Mouse (Mus musculus) limb, embryonic 14.5 days (tissue): ENCODE data around the gene Hnrnpu. TPM values are rescaled to one million over a fixed set of nuclear protein-coding genes. Genes with fewer than 3 reads are reported as not detected.
"Not testable (repeated sequence)": the region's sequence is repeated elsewhere in the genome, so short reads cannot be mapped to it uniquely, and the experiment has no call there.

Experiments used
- ATAC-seq: fragments of 200-750 bp; cut with Nextera tagmentation; 2 replicates; pipeline ENCODE4 v1.8.0; 2017; ENCODE audit warnings: low read depth, moderate number of reproducible peaks, moderate TSS enrichment; ENCODE audit not compliant: low FRiP score
- DNase-seq: peaks from one replicate; pipeline ENCODE4 v3.0.0-alpha.2; 2015; ENCODE audit warnings: low spot score
- H3K27ac ChIP-seq: fragments of 300-500 bp; sonication (generic); replicated peaks from 2 replicates; pipeline ENCODE4 v1.5.1; 2014; ENCODE audit warnings: low read depth, mild to moderate bottlenecking, low read length, moderate library complexity, mixed read lengths
- H3K27me3 ChIP-seq: fragments of 300-500 bp; sonication (generic); 2 replicates; pipeline ENCODE4 v1.6.1; 2014; ENCODE audit warnings: low read length, mixed read lengths; ENCODE audit not compliant: control insufficient read depth, insufficient read depth
- H3K36me3 ChIP-seq: fragments of 300-500 bp; sonication (generic); 2 replicates; pipeline ENCODE4 v1.6.1; 2014; ENCODE audit warnings: mild to moderate bottlenecking, low read length, moderate library complexity, mixed read lengths; ENCODE audit not compliant: control insufficient read depth, insufficient read depth
- H3K4me1 ChIP-seq: fragments of 300-500 bp; sonication (generic); 2 replicates; pipeline ENCODE4 v1.6.1; 2014; ENCODE audit warnings: antibody characterized with exemption, low read length, mixed read lengths; ENCODE audit not compliant: control insufficient read depth, insufficient read depth
- H3K4me2 ChIP-seq: fragments of 300-500 bp; sonication (generic); replicated peaks from 2 replicates; pipeline ENCODE4 v1.6.1; 2014; ENCODE audit warnings: low read depth, mild to moderate bottlenecking, low read length, moderate library complexity; ENCODE audit not compliant: severe bottlenecking
- H3K4me3 ChIP-seq: fragments of 300-500 bp; sonication (generic); replicated peaks from 2 replicates; pipeline ENCODE4 v1.5.1; 2014; ENCODE audit warnings: low read length
- H3K9ac ChIP-seq: fragments of 300-500 bp; sonication (generic); 2 replicates; pipeline ENCODE4 v1.6.1; 2014; ENCODE audit warnings: mild to moderate bottlenecking, low read depth, low read length, moderate library complexity; ENCODE audit not compliant: severe bottlenecking
- H3K9me3 ChIP-seq: fragments of 300-500 bp; sonication (generic); 2 replicates; pipeline ENCODE4 v1.6.1; 2016; ENCODE audit warnings: low read length; ENCODE audit not compliant: control insufficient read depth
- POLR2A ChIP-seq: fragments of 200-500 bp; IDR thresholded peaks from 2 replicates; pipeline ENCODE4 v1.8.0; 2012; ENCODE audit warnings: inconsistent platforms, mild to moderate bottlenecking, moderate library complexity, borderline replicate concordance; ENCODE audit not compliant: insufficient read depth, insufficient read length; ENCODE audit errors: extremely low read depth
- WGBS: fragments of 180-500 bp; shearing (Covaris S2); extraction: QIAGEN DNeasy Blood & Tissue Kit; methylation state at CpG from one replicate; pipeline ENCODE4 v1.1.7; 2014; 5-methylcytosine and 5-hydroxymethylcytosine counted together
- polyA plus RNA-seq, 2 experiments: library from polyadenylated mRNA; depleted of rRNA in 1 of 2; stranded (reverse) in 1 of 2; unstranded in 1 of 2; fragments of >200 nt; fragmentation: Nextera tagmentation in 1 of 2; extraction: Ambion mirVana in 1 of 2; gene quantifications; 2 replicates each; pipeline versions ENCODE4 v1.2.1 to v1.2.3; 2012 to 2014

Hnrnpu gene
- polyA plus RNA-seq, 2 experiments = 379 to 393 TPM

- H3K27ac ChIP-seq = no peak overlapping the region
- no peaks in the 10 kb centered on the region for H3K27me3 ChIP-seq
- no peaks in the 10 kb centered on the region for H3K4me1 ChIP-seq
- DNase-seq (no peak), ATAC-seq (no peak)
- H3K9me3 ChIP-seq = no peaks in the 10 kb centered on the region
- H3K4me2 ChIP-seq = no peak overlapping the region
- H3K4me3 ChIP-seq = no peak overlapping the region
- no peak for TF ChIP-seq POLR2A
- no peak overlapping the region for H3K9ac ChIP-seq
- H3K36me3 ChIP-seq = no peaks in the 10 kb centered on the region
Observed at GRCm38 (mm10) chr1:178351643-178352042, 14.0 kb upstream of the Hnrnpu start.

GRCm38 (mm10) chr1:178350792-178351191, 13.2 kb upstream of the Hnrnpu start:
- Histone ChIP-seq H3K9me3 (no peaks in the 10 kb centered on the region), H3K4me2 (no peak overlapping the region), H3K4me1 (no peaks in the 10 kb centered on the region), H3K27ac (no peak overlapping the region), H3K4me3 (no peak overlapping the region), H3K9ac (no peak overlapping the region), H3K36me3 (no peaks in the 10 kb centered on the region), H3K27me3 (no peaks in the 10 kb centered on the region)
- WGBS = 90% methylated on average over 2 of the region's 2 CpGs
- no peak for TF ChIP-seq POLR2A
- DNase-seq = no peak
- ATAC-seq = no peak

- not testable (repeated sequence) for H3K4me3 ChIP-seq, H3K4me2 ChIP-seq, DNase-seq, H3K4me1 ChIP-seq, H3K27me3 ChIP-seq, H3K27ac ChIP-seq, H3K9me3 ChIP-seq, H3K36me3 ChIP-seq, ATAC-seq, H3K9ac ChIP-seq
- 85% methylated on average over 10 of the region's 10 CpGs for WGBS
Observed at GRCm38 (mm10) chr1:178344071-178344805, 6.6 kb upstream of the Hnrnpu start.

GRCm38 (mm10) chr1:178342612-178343011, 5.0 kb upstream of the Hnrnpu start:
- DNase-seq (no peak), ATAC-seq (no peak)
- WGBS = 84% methylated on average over 4 of the region's 5 CpGs
- no peak overlapping the region for H3K4me2 ChIP-seq
- no peak for TF ChIP-seq POLR2A
- H3K4me3 ChIP-seq = no peak overlapping the region
- H3K27me3 ChIP-seq = no peaks in the 10 kb centered on the region
- H3K36me3 ChIP-seq = no peaks in the 10 kb centered on the region
- H3K4me1 ChIP-seq = no peaks in the 10 kb centered on the region
- H3K9ac ChIP-seq = no peak overlapping the region
- no peaks in the 10 kb centered on the region for H3K9me3 ChIP-seq
- no peak overlapping the region for H3K27ac ChIP-seq

- Histone ChIP-seq H3K4me3 (no peak overlapping the region), H3K36me3 (no peaks in the 10 kb centered on the region), H3K4me2 (no peak overlapping the region), H3K9me3 (no peaks in the 10 kb centered on the region), H3K9ac (no peak overlapping the region), H3K27ac (no peak overlapping the region), H3K4me1 (no peaks in the 10 kb centered on the region), H3K27me3 (no peaks in the 10 kb centered on the region)
- DNase-seq = no peak
- ATAC-seq = no peak
- 82% methylated on average over 1 of the region's 1 CpGs for WGBS
- TF ChIP-seq POLR2A = no peak
Observed at GRCm38 (mm10) chr1:178342063-178342462, 4.5 kb upstream of the Hnrnpu start.

GRCm38 (mm10) chr1:178341435-178341834, 3.8 kb upstream of the Hnrnpu start:
- H3K9ac ChIP-seq = no peak overlapping the region
- ATAC-seq (no peak), DNase-seq (no peak)
- no peaks in the 10 kb centered on the region for H3K27me3 ChIP-seq
- H3K27ac ChIP-seq = no peak overlapping the region
- no peak overlapping the region for H3K4me2 ChIP-seq
- H3K4me1 ChIP-seq = no peaks in the 10 kb centered on the region
- H3K9me3 ChIP-seq = no peaks in the 10 kb centered on the region
- no peak overlapping the region for H3K4me3 ChIP-seq
- H3K36me3 ChIP-seq = no peaks in the 10 kb centered on the region
- 74% methylated on average over 3 of the region's 3 CpGs for WGBS
- no peak for TF ChIP-seq POLR2A
